Mouse (Mus musculus) liver, postnatal 0 days (tissue): ENCODE results near the gene Rbm39.

Experiments used
- CTCF ChIP-seq: sonication (generic); IDR thresholded peaks from 2 replicates; pipeline ENCODE4 v1.5.1; 2016; ENCODE audit warnings: antibody characterized with exemption, low read depth
- EP300 ChIP-seq: IDR thresholded peaks from 2 replicates; pipeline ENCODE4 v1.6.1; 2016; ENCODE audit warnings: antibody characterized with exemption, low read depth, mild to moderate bottlenecking

- TF ChIP-seq EP300 (no peak), CTCF (no peak)
Observed at GRCm38 (mm10) chr2:156110627-156111357, 69.2 kb downstream of the Rbm39 start.
